Mouse (Mus musculus) thymus, adult 2 months (tissue): ENCODE measurements around the gene Vwa3a.

Experiments used
- CTCF ChIP-seq: fragments of 200-500 bp; IDR thresholded peaks from 2 replicates; pipeline ENCODE4 v1.5.1; 2012; ENCODE audit warnings: mild to moderate bottlenecking, control low read depth, low read length, moderate library complexity, borderline replicate concordance; ENCODE audit not compliant: control insufficient read depth, poor library complexity, insufficient read depth; ENCODE audit errors: extremely low read depth
- POLR2A ChIP-seq: fragments of 200-500 bp; IDR thresholded peaks from 2 replicates; pipeline ENCODE4 v1.6.1; 2012; ENCODE audit warnings: mild to moderate bottlenecking, low read length, control low read depth, moderate library complexity; ENCODE audit not compliant: control insufficient read depth, poor library complexity, insufficient read depth; ENCODE audit errors: extremely low read depth

GRCm38 (mm10) chr7:120693831-120694375, 45.2 kb upstream of the Vwa3a start:
- TF ChIP-seq CTCF: no peak
- TF ChIP-seq POLR2A: no peak
